Mouse (Mus musculus) right cerebral cortex, postnatal 36 days (tissue): Measurements from ENCODE around the gene Xrcc3.

Source experiments
- DNase-seq, 2 experiments: peaks; one replicate each; pipeline ENCODE4 v3.0.0; 2022; ENCODE audit warnings: low spot score in 2 of 2, mixed read lengths in 1 of 2

Xrcc3 gene

DNA sequence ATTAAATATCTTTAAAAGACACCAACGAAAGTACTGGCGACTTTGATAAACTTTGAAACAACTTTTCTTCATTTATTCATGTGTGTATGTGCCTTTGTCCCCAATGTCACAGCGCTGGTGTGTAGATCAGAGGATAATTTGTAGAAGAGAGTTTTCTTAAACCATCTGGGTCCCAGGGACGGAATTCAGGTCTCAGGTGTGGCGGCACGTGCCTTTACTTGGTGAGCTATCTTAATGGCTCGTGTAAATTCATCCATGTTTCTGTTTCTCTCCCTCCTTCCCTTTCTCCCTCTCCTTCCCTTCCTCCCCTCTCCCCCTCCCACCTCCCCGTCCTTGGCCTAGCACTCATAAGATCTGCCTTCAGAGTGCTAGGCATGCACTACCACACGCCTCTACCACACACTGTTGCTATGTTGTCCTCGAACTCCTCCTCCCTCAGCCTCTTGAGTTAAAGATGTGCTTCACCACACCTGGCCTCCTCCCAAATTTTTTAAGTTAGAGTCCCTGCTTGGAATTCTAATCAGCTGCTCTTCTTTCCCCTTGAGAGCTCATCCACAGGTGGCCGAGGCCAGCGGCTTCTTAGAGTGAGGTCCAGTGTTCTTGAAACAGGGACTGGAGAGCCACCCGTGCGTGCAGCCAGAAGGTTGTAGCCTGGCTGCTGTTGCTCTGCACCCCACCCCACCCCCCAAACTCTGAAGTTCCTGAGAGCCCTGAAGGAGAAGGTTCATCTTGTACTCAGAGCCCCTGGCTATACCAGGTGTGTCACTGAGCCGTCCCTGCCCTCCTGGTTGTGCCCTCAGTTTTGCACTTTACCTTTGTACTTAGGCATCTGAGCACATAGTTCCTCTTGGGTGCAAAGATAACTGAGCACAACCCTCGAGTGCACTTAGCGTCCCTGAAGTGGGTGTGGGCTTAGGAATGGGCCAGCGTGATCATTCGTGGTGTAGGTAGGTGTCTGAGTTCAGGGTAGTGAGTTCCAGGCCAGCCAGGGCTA lies 1.4 kb upstream of the Xrcc3 start:
- DNase-seq: no peak

DNA sequence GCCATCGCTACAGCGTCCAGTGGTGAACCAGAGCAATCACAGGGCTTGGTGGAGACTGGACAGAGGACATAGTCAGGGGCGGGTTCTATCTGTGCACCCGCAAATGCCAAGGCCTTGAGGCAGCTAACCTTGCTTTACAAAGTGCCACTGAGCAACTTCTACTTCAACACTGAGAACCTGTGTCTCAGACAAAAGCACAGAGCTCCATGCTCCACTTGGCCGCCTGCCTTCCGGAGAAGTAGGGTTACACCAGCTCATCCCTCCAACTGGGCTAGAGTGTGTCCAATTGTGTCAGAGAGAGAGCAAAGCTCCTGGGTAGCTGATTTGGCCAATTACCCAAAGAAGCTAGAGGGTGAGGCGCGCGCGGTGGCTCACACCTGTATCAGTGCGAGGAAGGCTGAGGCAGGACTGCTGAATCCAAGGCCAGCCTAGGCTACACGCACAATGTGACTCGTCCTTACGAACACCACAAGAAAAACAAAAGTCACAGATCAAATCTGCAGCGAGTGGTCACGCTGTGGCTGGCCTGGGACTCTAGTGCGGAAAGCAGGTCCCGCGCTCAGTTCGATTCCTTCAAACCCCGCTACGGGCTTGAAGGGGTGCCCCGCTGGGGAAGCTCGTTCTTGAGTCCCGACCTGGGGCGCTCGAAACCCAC lies 435 bp downstream of the Xrcc3 start:
- DNase-seq: no peak

DNA sequence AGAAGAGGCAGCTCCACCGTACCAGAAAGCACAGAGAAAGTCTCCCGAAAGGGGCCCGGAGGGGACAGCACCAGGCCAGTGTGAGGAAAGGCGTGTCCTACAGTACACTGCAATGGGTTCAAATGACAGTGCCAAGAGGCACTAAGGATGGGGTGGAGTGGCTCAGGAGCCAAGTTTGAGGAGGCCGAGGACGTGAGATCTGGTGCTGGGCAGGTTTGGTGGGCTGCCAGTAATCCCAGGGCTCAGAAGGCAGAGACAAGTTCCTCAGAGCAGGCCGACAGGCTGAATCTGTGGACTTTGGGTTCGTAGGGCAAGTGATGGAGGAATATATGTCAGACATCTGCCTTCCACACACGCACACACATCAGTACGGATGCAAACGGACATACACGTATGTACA lies 1.1 kb downstream of the Xrcc3 start:
- DNase-seq: no peak

DNA sequence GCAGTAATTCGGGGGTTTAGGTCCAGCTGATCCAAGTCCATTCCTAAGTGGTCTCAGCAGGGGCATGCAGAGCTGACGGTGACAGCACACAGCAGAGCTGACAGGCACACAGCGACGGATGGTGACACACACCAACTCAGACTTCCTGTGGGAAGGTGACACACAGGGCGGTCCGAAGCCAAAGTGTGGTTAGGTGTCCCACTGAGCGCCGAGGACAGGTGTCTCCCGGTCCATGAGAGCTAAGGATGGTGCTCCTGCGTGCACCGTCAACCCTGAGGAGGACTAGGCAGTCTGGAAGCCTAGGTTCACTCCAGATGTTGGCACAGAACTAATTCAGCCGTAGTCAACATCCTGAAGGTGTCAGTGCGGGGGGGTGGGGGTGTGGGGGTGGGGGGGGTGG lies 1.6 kb downstream of the Xrcc3 start:
- no peak for DNase-seq

DNA sequence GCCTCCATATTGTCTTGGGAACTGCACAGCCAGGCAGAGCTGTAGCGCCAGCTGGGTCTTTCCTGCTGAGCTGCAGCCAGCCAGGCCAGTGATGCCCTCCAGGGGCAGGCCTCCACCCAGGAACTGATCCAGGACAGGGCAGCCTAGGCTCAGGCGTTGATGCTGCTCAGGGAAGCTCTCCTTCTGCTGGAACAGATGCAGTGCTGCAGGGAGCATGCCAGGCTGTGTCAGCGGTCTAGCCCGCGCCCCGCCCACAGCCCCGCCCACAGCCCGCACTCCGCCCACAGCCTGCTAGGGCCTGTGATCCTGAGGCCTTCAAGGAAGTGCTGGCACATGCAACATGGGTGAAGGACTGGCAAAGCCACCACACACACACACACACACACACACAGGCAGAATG lies 3.9 kb downstream of the Xrcc3 start:
- DNase-seq: peak in 1 of 2 experiments; percentile 41

DNA sequence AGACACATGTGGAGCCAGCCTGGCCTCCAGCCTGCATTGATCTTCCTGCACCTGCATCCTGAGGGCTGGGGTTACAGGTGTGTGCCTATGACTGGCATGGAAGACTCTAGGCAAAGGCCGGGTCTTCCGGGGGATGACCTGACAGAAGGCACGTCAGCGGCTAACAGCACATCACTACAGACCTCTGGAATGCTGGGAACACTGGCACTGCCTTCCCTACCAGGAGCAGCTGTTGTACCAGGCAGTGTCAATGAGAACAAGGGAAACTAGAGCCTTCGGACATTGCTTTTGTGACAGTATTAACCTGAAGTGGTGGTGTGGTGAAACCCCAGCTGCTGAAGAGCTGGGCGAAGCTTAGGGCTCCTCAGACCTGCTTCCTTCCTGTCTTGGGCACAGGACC lies 4.9 kb downstream of the Xrcc3 start:
- DNase-seq: no peak

DNA sequence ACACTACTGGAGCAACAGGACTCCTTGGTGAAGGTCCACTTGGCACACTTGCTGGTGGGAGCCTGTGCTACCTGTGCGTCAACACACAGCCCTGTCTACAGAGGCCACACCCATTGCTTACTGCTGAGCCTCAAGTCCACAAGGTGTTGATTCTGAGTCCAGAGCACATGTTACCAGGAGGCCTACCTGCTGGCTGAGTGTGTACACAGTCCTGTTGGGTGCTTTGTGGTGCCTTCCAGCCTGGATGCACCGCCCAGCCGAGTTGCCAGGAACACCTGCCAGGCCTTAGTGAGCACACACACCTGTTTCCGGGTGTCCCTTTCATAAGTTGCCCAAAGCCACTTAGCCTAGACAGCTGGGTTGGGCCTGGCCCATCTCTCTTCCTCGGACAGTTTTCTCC lies 10.1 kb downstream of the Xrcc3 start:
- no peak for DNase-seq

DNA sequence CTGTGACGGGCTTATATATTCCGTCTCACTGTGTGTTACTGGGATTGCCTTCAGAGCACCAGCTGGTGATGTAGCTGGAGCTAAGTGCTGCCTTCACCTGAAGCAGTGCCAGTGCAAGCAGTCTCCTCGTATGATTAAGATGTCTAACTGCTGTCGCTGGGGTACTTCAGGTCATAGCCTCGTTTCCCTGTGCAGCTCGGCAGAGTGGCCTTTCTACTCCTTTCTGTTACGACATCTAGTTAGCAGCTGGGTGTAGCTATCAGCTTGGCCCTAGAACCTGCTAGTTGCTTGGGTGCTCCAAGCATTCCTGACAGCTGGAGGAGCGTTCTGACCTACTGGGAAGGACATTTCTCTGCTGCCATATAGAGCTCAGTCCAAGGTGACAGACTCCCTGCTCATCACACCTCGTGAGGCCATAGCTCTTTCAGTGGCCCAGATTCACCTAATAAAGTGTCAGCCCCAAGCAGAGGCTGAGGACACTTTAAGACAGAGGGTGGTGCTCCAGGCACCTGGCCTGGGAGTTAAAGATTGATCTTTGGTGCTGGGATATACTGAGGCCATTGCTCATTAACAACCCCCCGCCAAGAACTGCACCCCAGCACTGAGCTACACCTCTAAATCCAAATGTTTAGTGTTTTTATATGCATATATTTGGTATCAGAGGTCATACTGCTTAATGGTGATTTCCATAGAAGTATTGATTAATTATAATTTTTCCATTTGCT lies 13.1 kb downstream of the Xrcc3 start:
- DNase-seq: no peak

DNA sequence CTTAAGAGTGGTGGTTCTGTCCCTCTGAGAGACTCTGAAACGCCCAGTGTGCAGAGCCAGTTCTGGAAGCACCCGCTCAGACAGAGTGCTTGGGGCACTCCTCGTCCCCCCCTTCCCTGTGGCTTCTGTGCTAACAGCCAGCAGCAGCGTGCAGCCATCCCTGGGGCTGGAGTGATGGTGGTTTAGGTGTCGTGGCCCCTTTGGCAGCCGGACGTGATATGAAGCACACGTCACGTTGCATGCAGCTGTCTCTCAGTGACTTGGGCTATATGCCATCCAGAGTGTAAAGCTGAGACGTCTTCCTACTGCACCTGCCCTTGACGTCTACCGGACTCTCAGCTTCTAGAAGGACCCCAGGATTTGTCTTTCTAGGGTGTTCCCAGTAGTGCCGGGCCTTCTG lies 15.2 kb downstream of the Xrcc3 start:
- DNase-seq: no peak

DNA sequence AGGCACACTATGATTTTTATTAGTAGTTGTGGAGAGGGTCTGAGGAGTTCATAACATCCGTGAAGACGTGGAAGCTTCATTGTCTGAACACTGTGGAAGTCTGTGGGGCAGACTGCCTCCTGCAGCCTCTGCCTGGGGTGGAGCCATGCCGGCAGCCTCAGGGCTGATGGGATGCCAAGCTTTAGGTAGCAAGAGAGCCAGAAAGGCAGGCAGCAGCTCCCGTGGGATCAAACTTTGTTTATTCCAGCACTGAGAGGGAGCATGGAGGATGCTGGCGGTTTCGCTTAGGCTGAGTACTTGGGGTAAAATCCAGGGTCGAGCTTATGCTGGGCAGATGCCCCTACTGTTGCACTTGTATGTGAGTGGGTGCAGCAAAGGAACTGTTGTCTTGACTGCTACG lies 16.4 kb downstream of the Xrcc3 start:
- DNase-seq: no peak

DNA sequence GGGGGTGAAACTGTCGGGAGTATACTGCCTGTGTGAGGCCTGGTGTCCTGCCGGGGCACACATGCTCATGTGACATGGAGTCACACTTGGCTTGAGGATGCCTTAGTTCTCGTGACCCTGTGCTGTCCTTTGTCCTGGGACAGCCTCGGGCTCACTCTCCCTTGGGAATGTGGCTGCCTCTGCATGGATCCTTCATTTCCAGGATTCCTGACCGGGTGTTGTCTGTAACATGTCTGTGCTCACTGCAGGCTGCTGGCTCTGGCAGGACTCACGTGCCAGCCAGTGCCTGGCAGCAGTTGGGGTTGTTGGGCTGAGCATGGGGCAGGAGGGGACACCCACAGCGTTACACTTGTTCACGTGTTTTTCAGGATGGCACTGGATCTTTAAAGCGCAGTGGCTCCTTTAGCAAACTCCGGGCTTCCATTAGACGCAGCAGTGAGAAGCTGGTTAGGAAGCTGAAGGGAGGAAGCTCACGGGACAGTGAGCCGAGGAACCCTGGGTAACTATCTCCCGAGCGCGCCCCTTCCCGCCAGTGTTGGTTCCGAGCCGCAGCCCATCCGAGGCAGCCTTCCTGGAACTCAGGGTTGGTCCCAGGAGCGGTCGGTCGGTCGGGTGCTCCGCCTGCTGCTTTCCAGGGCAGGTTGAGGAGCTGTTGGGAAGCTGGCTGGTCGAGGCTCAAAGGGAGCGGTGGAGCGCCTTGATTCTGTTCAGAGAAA lies 18.3 kb downstream of the Xrcc3 start:
- no peak for DNase-seq

DNA sequence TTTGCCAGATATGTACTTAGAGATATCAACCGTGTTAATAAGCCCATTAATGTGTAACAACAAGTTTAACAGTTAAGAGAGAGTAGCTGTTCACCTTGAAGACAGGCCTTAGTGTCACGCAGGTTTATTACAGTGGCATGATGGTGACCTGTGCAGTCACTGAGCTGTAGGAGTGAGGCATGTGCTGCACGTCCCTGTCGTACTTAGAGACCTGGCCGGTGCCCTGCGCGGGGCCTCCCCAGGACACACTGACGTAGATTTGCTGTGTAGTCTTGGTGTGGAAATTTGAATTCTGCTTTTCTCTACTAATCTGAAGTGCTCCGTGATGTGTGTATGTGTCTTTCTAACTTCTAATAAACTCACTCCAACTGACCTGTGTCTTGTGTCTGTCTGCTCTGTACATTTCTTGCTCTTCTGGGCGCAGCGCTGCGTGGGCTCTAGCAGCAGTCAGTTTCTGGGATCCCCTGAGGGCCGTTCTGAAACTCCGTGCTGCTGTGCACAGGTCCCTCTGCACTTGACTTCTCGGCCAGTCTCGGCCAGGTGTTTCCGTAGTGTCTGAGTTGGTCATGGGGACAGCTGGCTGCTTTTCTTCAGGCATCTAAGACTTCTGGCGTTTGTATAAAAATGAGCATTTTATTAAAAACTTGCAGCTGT lies 19.0 kb downstream of the Xrcc3 start:
- no peak for DNase-seq

DNA sequence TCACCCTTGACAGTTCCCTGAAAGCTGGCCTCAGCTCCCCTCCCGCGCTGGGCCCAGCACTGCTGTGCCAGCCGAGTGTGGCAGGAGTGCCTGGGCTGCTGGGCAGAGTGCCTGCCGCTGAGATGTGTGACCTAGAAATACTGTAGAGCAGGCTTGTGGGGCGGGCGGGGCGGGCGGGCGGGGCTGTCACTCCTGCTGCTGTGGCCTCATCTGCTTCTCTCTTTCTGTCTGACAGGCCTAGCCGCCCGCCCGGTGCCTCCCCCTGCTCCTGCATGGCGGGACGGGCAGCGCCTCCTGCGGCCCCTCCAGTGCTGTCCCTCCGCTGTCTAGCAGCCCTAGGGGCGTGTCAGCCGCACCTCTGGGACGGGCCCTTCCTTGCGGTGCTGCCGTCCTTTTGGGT lies 19.6 kb downstream of the Xrcc3 start:
- no peak for DNase-seq

DNA sequence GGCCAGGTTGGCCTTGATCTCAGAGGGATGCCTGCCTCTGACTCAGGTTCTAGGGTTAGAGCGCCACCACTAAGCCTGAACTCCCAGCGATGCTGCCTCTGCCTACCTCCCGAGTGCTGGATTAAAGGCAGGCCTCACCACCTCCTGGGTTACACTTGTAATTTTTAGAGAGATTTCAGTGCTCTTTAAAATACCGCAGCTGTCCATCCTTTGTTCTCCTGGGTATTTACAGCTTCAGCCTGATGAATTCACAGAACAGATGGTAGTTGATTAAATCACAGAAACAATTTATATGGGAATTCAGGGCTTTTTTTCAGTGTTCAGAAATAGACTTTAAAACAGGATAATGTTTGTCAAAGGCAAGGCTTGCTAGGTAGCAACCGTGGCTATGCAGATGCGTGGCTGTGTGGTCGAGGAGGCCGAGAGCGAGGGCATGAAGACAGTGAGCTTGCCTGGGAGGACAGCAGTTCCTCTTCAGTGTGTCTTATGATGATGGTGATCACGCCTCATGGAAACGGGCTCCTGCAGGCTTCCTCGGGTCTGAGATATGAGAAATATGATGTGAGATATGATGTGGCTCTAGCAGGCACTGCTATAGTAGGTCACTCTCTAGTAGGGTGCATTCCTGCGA lies 22.1 kb downstream of the Xrcc3 start:
- DNase-seq: peak in 1 of 2 experiments; percentile 51

DNA sequence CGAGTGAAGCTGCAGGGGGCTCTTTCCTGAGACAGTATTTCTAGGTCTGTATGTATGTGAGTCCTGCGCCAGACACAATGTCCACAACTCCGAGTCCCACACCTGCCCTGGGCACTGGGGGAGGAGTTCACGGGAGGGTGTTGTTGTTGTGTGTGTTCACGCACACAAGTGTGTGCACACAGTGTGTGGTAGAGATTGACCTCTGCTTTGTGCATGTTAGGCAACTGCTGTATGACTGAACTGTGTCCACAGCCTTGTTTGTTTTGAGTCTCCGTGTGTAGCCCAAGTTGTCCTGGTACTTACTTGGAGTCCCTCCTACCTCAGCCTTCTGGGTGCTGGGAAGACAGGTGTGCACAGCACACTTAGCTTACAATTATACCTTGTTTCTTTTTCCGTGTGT lies 23.0 kb downstream of the Xrcc3 start:
- DNase-seq: no peak

DNA sequence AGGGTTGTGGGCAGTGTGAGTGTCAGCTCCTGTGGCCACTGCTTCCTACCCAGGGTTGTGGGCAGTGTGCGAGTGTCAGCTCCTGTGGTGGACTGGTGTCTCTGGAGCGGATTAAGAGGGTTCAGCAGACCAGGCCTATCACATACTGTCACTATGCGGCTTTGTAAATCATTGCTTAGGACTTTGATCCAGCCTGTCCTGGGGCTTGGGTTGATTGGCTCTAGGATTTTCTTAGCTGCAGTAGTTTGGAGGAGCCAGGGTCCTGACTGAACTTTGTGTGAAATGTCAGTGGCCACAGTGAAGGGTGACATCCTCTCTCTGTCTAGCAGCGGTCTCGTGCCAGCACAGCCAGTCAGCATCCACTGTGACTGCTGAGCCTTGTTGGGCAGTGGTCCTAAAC lies 23.6 kb downstream of the Xrcc3 start:
- no peak for DNase-seq

DNA sequence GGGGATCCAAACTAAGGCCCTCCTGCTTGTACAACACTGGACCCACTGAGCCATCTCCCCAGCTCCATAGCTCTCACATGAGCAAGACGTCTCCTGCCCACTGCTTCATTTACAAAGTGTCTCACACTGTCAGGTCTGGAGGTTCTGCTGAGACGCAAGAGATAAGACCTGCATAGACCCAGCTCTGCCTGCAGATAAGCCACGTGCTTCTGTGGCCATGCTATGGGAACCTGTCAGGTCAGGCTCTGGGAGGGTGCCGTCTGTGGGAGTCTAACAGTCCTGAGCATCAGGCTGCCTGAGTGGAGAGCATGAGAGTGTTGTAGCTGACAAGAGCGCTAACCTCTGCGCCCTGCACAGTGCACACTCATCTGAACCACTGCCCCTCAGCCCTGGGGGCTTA lies 26.7 kb downstream of the Xrcc3 start:
- DNase-seq: no peak

DNA sequence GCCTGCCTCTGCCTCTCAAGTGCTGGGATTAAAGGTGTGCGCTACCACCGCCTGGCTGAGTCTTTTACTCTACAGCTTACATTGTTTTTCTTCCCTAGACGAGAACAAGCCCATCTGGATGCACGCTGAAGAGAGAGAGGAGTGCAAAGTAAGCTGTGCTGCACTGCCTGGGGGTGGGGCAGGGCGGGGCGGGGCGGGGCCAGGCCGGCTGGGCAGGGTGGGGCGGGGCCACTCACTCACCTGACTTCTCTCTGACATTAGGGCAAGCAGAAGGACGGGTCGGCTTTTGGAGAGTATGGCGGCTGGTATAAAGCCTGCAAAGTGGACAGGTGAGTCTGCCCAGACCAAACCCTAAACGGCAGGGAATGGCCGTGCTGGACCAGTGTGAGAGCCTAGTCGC lies 28.5 kb downstream of the Xrcc3 start:
- DNase-seq: no peak

DNA sequence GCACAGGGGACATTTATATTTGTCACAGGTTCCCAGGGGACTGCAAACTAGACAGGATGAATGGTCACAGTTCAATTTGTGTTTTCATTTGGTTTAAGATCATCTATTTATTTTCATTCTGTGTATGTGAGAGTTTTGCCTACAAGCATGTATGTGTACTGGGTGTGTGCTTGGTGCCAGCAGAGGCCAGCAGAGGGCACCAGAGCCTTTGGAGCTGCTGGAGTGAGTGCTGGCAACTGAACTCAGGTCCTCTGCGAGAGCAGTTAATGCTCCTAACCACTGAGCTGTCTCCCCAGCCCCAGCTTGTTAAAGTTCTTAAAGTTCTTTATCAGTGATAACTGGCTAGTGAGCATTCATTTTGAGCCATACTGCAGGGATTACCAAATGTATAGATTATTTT lies 34.1 kb downstream of the Xrcc3 start:
- no peak for DNase-seq

DNA sequence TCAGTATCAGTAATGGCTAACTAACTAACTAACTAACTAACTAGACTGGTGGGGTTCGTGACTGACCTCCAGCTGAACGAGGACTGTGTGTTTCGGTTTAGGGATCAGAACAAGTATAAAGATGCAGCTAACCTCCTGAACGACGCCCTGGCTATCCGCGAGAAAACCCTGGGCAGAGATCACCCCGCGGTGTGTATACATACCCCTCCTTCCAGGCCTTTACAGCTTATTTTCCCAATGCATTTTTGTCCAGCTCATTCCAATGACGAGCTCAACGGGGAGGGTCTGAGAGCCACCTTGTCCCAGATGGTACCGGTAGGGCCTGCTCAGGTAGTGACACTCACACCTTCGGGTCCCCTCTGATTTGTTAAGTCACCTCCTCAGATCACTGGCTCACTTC lies 35.8 kb downstream of the Xrcc3 start:
- DNase-seq: no peak

DNA sequence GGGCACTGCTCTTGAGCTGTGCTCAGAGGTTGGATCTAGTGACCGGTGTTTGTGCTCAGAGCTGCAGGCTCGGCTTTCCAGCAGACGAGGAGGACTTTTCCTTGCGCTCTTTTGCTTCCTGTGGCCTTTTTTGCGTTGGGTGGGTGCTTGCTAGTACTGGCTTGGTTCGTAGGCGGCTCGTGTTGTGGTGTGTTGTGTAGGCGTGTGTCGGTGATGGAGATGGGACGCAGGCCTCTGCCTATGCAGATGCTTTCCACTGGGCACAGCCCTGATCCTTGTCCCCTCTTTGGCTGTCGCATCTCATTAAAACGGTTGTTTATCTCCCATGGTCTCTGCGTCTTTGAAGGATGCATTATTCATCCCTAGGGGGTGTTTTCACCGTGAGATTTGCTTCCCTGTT lies 38.8 kb downstream of the Xrcc3 start:
- no peak for DNase-seq
